Mouse (Mus musculus) hindbrain, embryonic 16.5 days (tissue): Measurements from ENCODE around the gene Fyttd1. TPM values are rescaled to one million over a fixed set of nuclear protein-coding genes. Genes with fewer than 3 reads are reported as not detected.
"Not testable (repeated sequence)": the region's sequence is repeated elsewhere in the genome, so short reads cannot be mapped to it uniquely, and the experiment has no call there.

Source experiments
- ATAC-seq: fragments of 200-750 bp; cut with Nextera tagmentation; 2 replicates; pipeline ENCODE4 v1.8.0; 2017; ENCODE audit warnings: moderate TSS enrichment, moderate library complexity
- H3K27ac ChIP-seq: fragments of 300-500 bp; sonication (generic); 2 replicates; pipeline ENCODE4 v1.5.1; 2014; ENCODE audit warnings: low read depth, mild to moderate bottlenecking, control low read depth, low read length, moderate library complexity
- H3K27me3 ChIP-seq: fragments of 300-500 bp; sonication (generic); replicated peaks from 2 replicates; pipeline ENCODE4 v1.6.1; 2014; ENCODE audit warnings: low read length; ENCODE audit not compliant: control insufficient read depth, insufficient read depth
- H3K36me3 ChIP-seq: fragments of 300-500 bp; sonication (generic); 2 replicates; pipeline ENCODE4 v1.6.1; 2014; ENCODE audit warnings: mild to moderate bottlenecking, low read length, moderate library complexity, mixed read lengths; ENCODE audit not compliant: control insufficient read depth, insufficient read depth
- H3K4me1 ChIP-seq: fragments of 300-500 bp; sonication (generic); 2 replicates; pipeline ENCODE4 v1.6.1; 2014; ENCODE audit warnings: low read depth, low read length; ENCODE audit not compliant: control insufficient read depth, insufficient read depth
- H3K4me2 ChIP-seq: fragments of 300-500 bp; sonication (generic); 2 replicates; pipeline ENCODE4 v1.6.1; 2014; ENCODE audit warnings: mild to moderate bottlenecking, low read length, control low read depth, moderate library complexity
- H3K4me3 ChIP-seq: fragments of 300-500 bp; sonication (generic); 2 replicates; pipeline ENCODE4 v1.5.1; 2014; ENCODE audit warnings: mild to moderate bottlenecking, low read length, control low read depth, moderate library complexity
- H3K9ac ChIP-seq: fragments of 300-500 bp; sonication (generic); 2 replicates; pipeline ENCODE4 v1.6.1; 2014; ENCODE audit warnings: low read depth, mild to moderate bottlenecking, control low read depth, low read length, moderate library complexity
- H3K9me3 ChIP-seq: fragments of 300-500 bp; sonication (generic); 2 replicates; pipeline ENCODE4 v1.6.1; 2014; ENCODE audit warnings: mild to moderate bottlenecking, low read length, moderate library complexity; ENCODE audit not compliant: control insufficient read depth
- WGBS: fragments of 180-500 bp; shearing (Covaris S2); extraction: QIAGEN DNeasy Blood & Tissue Kit; methylation state at CpG from one replicate; pipeline ENCODE4 v1.1.7; 2014; 5-methylcytosine and 5-hydroxymethylcytosine counted together
- polyA plus RNA-seq: library from polyadenylated mRNA; unstranded; fragments of >200 nt; fragmentation: Nextera tagmentation; extraction: Ambion mirVana; gene quantifications from 2 replicates; pipeline ENCODE4 v1.2.1, GENCODE M21; 2015

Gene Fyttd1
- polyA plus RNA-seq, 1 experiment from 2014 or later = 103 TPM

GRCm38 (mm10) chr16:32858356-32858755, 18.9 kb upstream of the Fyttd1 start:
- 77% methylated on average over 4 of the region's 4 CpGs for WGBS
- Histone ChIP-seq H3K4me3 (no peak overlapping the region), H3K9ac (no peak overlapping the region), H3K36me3 (no peaks in the 10 kb centered on the region), H3K27me3 (no peaks in the 10 kb centered on the region), H3K9me3 (no peaks in the 10 kb centered on the region), H3K4me1 (no peaks in the 10 kb centered on the region; the same call in 1 of the 2 replicates), H3K27ac (no peak overlapping the region), H3K4me2 (no peak overlapping the region)
- no peak for ATAC-seq

DNA sequence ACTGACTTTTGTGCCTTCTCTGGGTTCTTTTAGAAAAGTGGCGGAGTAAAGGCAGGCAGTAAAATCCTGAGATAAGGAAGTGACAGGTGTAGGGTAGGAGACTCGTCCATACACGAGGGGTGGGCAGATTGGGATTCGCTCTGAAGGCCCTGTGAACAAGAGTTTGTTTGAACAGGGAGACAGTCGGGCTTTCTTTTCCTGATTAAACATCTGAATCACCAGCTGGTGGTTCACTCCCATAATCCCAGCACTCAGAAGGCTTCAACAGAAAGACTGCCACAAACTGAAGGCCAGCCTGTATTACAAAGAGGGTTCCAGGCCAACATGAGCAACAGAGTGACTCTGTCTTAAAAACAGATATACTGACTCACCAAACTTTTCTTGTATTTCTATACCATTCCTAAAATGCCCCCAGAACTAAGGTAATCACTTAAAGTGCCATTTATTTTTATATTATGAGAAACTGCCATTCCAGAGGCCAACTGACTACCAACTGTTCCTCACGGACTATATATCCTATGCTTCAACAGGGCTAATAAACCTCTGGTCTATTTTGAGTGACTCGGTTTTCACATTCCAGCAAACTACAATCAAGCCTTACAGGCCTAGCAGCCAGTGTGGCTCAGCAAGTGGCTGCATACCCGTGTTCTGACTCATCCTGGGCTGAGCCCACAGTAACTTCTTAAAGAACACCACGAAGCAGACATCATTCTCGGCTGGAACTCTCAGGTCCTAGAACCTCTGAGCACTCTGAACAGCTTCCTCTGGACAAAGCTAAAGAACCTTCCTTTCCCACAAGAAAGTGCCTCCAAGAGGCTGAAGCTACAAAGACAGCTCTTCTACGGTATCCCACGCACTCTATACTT, 18.3 kb upstream of the Fyttd1 start:
- no peak overlapping the region for H3K27ac ChIP-seq
- no peak for ATAC-seq

DNA sequence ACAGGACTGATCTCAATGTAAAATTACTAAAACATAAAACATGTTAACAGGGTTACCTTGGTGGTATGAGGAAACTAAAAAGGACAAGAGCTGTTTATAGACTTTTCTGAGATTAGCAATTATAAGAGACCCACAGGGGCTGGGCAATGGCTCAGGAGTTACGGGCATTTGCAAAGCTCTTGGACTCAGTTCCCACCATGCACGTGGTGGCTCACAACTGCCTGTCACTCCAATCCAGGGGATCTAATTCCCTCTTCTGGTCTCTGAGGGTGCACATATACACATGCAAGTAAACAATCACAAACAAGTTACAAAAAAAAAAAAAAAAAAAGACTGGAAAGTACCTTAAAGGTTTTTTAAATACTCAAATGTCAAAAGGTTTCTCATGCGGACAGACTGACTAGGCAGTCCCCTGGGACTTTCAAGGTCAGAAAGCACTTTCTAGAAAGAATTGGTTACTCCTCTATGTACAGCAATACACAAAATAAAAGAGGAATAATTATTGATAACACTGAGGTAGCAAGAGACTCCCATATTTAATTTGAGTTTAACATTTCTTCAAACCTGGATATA, 15.4 kb upstream of the Fyttd1 start:
- no peaks in the 10 kb centered on the region for H3K36me3 ChIP-seq
- H3K9me3 ChIP-seq = no peaks in the 10 kb centered on the region
- H3K4me2 ChIP-seq = no peak overlapping the region
- no peak overlapping the region for H3K4me3 ChIP-seq
- H3K27me3 ChIP-seq = no peaks in the 10 kb centered on the region
- no peak for ATAC-seq
- WGBS = 89% methylated on average over 3 of the region's 3 CpGs
- H3K27ac ChIP-seq = no peak overlapping the region
- H3K4me1 ChIP-seq = peaks cover 4% of the 10 kb centered on the region
- no peak overlapping the region for H3K9ac ChIP-seq

More for the DNA sequence above, 18.3 kb upstream of the Fyttd1 start:
- no peaks in the 10 kb centered on the region for H3K36me3 ChIP-seq
- no peak overlapping the region for H3K4me3 ChIP-seq
- WGBS = 78% methylated on average over 12 of the region's 12 CpGs
- H3K9ac ChIP-seq = no peak overlapping the region
- no peak overlapping the region for H3K4me2 ChIP-seq
- H3K4me1 ChIP-seq = no peaks in the 10 kb centered on the region; the same call in 1 of the 2 replicates
- H3K9me3 ChIP-seq = no peaks in the 10 kb centered on the region
- H3K27me3 ChIP-seq = no peaks in the 10 kb centered on the region

DNA sequence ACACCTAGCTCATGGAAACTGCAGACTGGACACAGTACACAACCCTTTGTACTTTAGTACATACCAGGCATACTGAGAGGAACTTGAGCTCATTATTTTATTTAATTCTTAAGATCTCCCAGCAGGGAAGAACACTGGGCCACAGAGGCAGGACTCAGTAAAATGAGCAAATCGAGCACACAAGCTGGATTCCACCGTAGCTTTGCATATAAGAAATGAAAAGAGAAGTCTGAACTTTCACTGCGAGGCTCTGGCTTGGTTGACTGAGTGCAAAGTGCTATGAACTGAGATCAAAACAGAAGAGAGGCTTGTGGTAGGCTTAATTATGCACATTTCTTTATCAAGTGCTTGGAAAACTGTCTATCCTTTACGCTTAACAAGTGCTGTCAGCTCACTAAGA, 11.9 kb upstream of the Fyttd1 start:
- H3K4me1 ChIP-seq = peaks cover 15% of the 10 kb centered on the region
- WGBS = 87% methylated on average over 4 of the region's 4 CpGs
- no peak overlapping the region for H3K4me2 ChIP-seq
- no peaks in the 10 kb centered on the region for H3K36me3 ChIP-seq
- H3K9me3 ChIP-seq = no peaks in the 10 kb centered on the region
- H3K27me3 ChIP-seq = no peaks in the 10 kb centered on the region
- H3K27ac ChIP-seq = no peak overlapping the region
- H3K9ac ChIP-seq = no peak overlapping the region
- no peak overlapping the region for H3K4me3 ChIP-seq
- no peak for ATAC-seq

GRCm38 (mm10) chr16:32866713-32867112, 10.6 kb upstream of the Fyttd1 start:
- H3K4me3 ChIP-seq = peak overlapping the region; percentile 68; the same call in 1 of the 2 replicates
- peak overlapping the region; percentile 2 for H3K9ac ChIP-seq
- H3K4me1 ChIP-seq = peaks cover 15% of the 10 kb centered on the region

GRCm38 (mm10) chr16:32867919-32868552, 9.3 kb upstream of the Fyttd1 start:
- 0% methylated on average over 35 of the region's 35 CpGs for WGBS
- H3K27ac ChIP-seq = peak overlapping the region; percentile 87

More at GRCm38 (mm10) chr16:32866713-32867112, 10.6 kb upstream of the Fyttd1 start:
- no peak overlapping the region for H3K27ac ChIP-seq
- H3K27me3 ChIP-seq = no peaks in the 10 kb centered on the region
- no peaks in the 10 kb centered on the region for H3K9me3 ChIP-seq
- no peaks in the 10 kb centered on the region for H3K36me3 ChIP-seq
- 87% methylated on average over 5 of the region's 5 CpGs for whole genome bisulfite sequencing
- no peak for ATAC-seq
- H3K4me2 ChIP-seq = peak overlapping the region; percentile 73

GRCm38 (mm10) chr16:32870231-32870630, 7.1 kb upstream of the Fyttd1 start:
- Histone ChIP-seq H3K27me3 (no peaks in the 10 kb centered on the region), H3K36me3 (no peaks in the 10 kb centered on the region), H3K27ac (no peak overlapping the region), H3K9me3 (no peaks in the 10 kb centered on the region), H3K9ac (no peak overlapping the region), H3K4me1 (peaks cover 15% of the 10 kb centered on the region), H3K4me2 (no peak overlapping the region), H3K4me3 (no peak overlapping the region)
- WGBS = 57% methylated on average over 5 of the region's 5 CpGs
- ATAC-seq = no peak

More at GRCm38 (mm10) chr16:32867919-32868552, 9.3 kb upstream of the Fyttd1 start:
- Histone ChIP-seq H3K9me3 (no peaks in the 10 kb centered on the region), H3K4me2 (peak overlapping the region; percentile 73), H3K9ac (peak overlapping the region; percentile 87), H3K4me1 (peaks cover 15% of the 10 kb centered on the region), H3K4me3 (peak overlapping the region; percentile 68), H3K36me3 (no peaks in the 10 kb centered on the region), H3K27me3 (no peaks in the 10 kb centered on the region)
- ATAC-seq = peak; percentile 99

- Histone ChIP-seq H3K9ac (no peak overlapping the region), H3K36me3 (no peaks in the 10 kb centered on the region), H3K4me3 (no peak overlapping the region), H3K9me3 (no peaks in the 10 kb centered on the region), H3K27ac (no peak overlapping the region), H3K4me1 (peaks cover 5% of the 10 kb centered on the region), H3K27me3 (no peaks in the 10 kb centered on the region), H3K4me2 (no peak overlapping the region)
- ATAC-seq = no peak
- WGBS = 52% methylated on average over 3 of the region's 3 CpGs
Observed at GRCm38 (mm10) chr16:32873366-32873765, 3.9 kb upstream of the Fyttd1 start.

DNA sequence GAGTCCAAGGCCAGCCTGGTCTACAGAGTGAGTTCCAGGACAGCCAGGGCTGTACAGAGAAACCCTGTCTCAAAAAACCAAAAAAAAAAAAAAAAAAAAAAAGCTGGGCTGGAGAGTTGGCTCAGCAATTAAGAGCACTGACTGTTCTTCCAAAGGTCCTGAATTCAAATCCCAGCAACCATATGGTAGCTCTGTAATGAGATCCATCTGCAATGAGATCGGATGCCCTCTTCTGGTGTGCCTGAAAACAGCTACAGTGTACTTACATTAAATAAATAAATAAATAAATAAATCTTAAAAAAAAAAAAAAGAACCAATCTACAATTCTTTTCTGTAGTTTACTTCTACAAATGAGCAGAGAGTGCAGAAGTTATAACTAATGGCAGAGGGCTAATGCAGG, 2.0 kb upstream of the Fyttd1 start:
- not testable (repeated sequence) for H3K4me3 ChIP-seq, H3K27ac ChIP-seq, H3K9ac ChIP-seq, H3K9me3 ChIP-seq, H3K4me2 ChIP-seq, H3K36me3 ChIP-seq, H3K27me3 ChIP-seq, ATAC-seq
- WGBS = 59% methylated on average over 1 of the region's 1 CpGs
- peaks cover 11% of the 10 kb centered on the region for H3K4me1 ChIP-seq
